Mouse (Mus musculus): Measurements from ENCODE around the gene Mefv. TPM values are rescaled to one million over a fixed set of nuclear protein-coding genes. Genes with fewer than 3 reads are reported as not detected.
"Not testable (repeated sequence)": the region's sequence is repeated elsewhere in the genome, so short reads cannot be mapped to it uniquely, and the experiment has no call there.

The Mefv gene
- total and polyA plus RNA-seq, 3 experiments = not detected

DNA sequence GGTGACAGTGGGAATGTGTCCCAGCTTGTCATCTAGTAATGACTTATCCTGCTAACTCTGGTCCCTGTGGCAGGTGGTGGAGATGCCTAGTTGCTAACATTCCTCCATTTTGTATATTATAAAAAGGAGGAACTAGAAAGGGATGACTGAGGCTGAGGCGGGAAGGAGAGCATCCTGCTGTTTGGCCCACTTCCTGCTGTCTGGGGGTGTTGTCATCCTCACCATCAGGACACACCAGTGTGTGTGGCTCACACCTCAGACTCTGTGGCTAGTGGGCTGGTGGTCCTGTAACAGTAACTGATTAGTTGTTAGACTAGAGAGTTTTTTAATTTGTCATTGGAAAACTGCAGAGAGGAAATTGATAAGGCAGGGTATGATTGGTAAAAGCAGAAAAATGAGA is 17.0 kb downstream of the Mefv start:
- no peak overlapping the region for H3K4me3 ChIP-seq (replicated peaks in 1 of 3; ENCODE audit: low read depth in 2 of 3, low read length in 2 of 3, poor library complexity in 1 of 3)
- in situ Hi-C loops (cut with MboI; ENCODE audit: low pct_ligation_motif_present, low pct_unique_long_range_greater_than_20kb, low sequenced_read_pairs) = no loop called here
- no peaks in the 10 kb centered on the region for H3K36me3 ChIP-seq (replicated peaks in 1 of 2; ENCODE audit: control insufficient read depth in 1 of 2, insufficient read depth in 1 of 2, low read length in 1 of 2)
- DNase-seq (ENCODE audit: extremely low read depth) = no peak
- H3K4me2 ChIP-seq (ENCODE audit: insufficient read depth, low read depth, poor library complexity, severe bottlenecking) = no peak overlapping the region
- H3K27me3 ChIP-seq (replicated peaks) = no peaks in the 10 kb centered on the region
- TF ChIP-seq CTCF (conservative IDR thresholded peaks at IDR 0.05 in 1 of 2, IDR thresholded peaks at IDR 0.05 in 1 of 2; ENCODE audit: low read depth in 2 of 2, low read length in 2 of 2) (no peak), UBTF (IDR thresholded peaks at IDR 0.05; ENCODE audit: low read depth, low read length) (no peak), ZC3H11A (IDR thresholded peaks at IDR 0.05; ENCODE audit: low read depth, low read length) (no peak), TBP (conservative IDR thresholded peaks at IDR 0.05; ENCODE audit: low read depth, low read length) (no peak), USF2 (conservative IDR thresholded peaks at IDR 0.05; ENCODE audit: low read depth, low read length) (no peak), IRF4 (IDR thresholded peaks at IDR 0.05; ENCODE audit: low read depth, low read length) (no peak), MAZ (IDR thresholded peaks at IDR 0.05; ENCODE audit: low read depth, low read length) (no peak), KAT2A (IDR thresholded peaks at IDR 0.05; ENCODE audit: insufficient replicate concordance, low read length) (no peak), MAX (IDR thresholded peaks at IDR 0.05; ENCODE audit: low read length) (no peak), SMC3 (IDR thresholded peaks at IDR 0.05; ENCODE audit: low read depth, low read length) (no peak), MEF2A (IDR thresholded peaks at IDR 0.05; ENCODE audit: borderline replicate concordance, low read depth, low read length) (no peak), E2F4 (IDR thresholded peaks at IDR 0.05; ENCODE audit: insufficient replicate concordance, low read depth, low read length) (no peak)
- peaks cover 5 to 16% of the 10 kb centered on the region in 2 experiments for H3K4me1 ChIP-seq (ENCODE audit: control insufficient read depth in 1 of 2, insufficient read depth in 2 of 2)
- dilution Hi-C loops (cut with MboI; ENCODE audit: extremely low pct_ligation_motif_present, extremely low pct_unique_long_range_greater_than_20kb, low sequenced_read_pairs) = no loop called here
- no peaks in the 10 kb centered on the region for H3K79me2 ChIP-seq (replicated peaks; ENCODE audit: control insufficient read depth, extremely low read depth, insufficient read depth, poor library complexity, severe bottlenecking)
- H3K9me3 ChIP-seq (replicated peaks; ENCODE audit: low read length) = no peaks in the 10 kb centered on the region
- no peak overlapping the region for H3K9ac ChIP-seq (ENCODE audit: insufficient read depth, low read depth)
- H3K27ac ChIP-seq (ENCODE audit: insufficient read depth, low read depth) = no peak overlapping the region

DNA sequence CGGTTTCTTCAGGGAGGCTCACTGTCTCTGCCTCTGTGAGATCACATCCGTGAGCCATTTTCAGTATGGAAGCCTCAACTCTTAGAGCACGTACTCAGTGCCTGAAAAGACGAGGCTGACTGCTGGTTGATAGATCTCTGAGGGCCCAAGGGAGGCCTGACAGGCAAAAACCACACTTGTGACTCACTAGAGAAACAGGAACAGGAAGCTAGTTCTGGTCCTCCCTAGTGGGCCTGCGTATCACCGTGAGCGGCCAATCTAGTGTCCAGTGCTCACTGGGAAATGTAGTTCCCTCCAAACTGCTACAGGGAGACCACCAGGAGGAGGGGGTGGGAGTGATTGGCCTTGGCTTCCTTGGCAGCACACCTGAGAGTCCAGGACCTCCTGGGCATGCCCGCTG is 18.6 kb downstream of the Mefv start:
- Histone ChIP-seq H3K9me3 (replicated peaks; ENCODE audit: low read length) (no peaks in the 10 kb centered on the region), H3K4me1 (ENCODE audit: control insufficient read depth in 1 of 2, insufficient read depth in 2 of 2) (peaks cover 5 to 16% of the 10 kb centered on the region in 2 experiments), H3K9ac (ENCODE audit: insufficient read depth, low read depth) (no peak overlapping the region), H3K36me3 (replicated peaks in 1 of 2; ENCODE audit: control insufficient read depth in 1 of 2, insufficient read depth in 1 of 2, low read length in 1 of 2) (no peaks in the 10 kb centered on the region), H3K27ac (ENCODE audit: insufficient read depth, low read depth) (no peak overlapping the region), H3K79me2 (replicated peaks; ENCODE audit: control insufficient read depth, extremely low read depth, insufficient read depth, poor library complexity, severe bottlenecking) (no peaks in the 10 kb centered on the region), H3K27me3 (replicated peaks) (no peaks in the 10 kb centered on the region), H3K4me3 (replicated peaks in 1 of 3; ENCODE audit: low read depth in 2 of 3, low read length in 2 of 3, poor library complexity in 1 of 3) (no peak overlapping the region), H3K4me2 (ENCODE audit: insufficient read depth, low read depth, poor library complexity, severe bottlenecking) (no peak overlapping the region)
- dilution Hi-C loops (cut with MboI; ENCODE audit: extremely low pct_ligation_motif_present, extremely low pct_unique_long_range_greater_than_20kb, low sequenced_read_pairs) (no loop called here), in situ Hi-C loops (cut with MboI; ENCODE audit: low pct_ligation_motif_present, low pct_unique_long_range_greater_than_20kb, low sequenced_read_pairs) (no loop called here)
- peak; percentile 84 for TF ChIP-seq HCFC1 (IDR thresholded peaks at IDR 0.05; ENCODE audit: low read depth, low read length)
- TF ChIP-seq BHLHE40 (IDR thresholded peaks at IDR 0.05; ENCODE audit: low read depth, low read length) = peak; percentile 34; the same call in 1 of the 2 replicates
- peak; percentile 27; the same call in 1 of the 2 replicates for TF ChIP-seq NELFE (IDR thresholded peaks at IDR 0.05; ENCODE audit: low read depth, low read length)
- no peak for TF ChIP-seq EP300 (IDR thresholded peaks at IDR 0.05; ENCODE audit: low read length)
- TF ChIP-seq ELF1 (IDR thresholded peaks at IDR 0.05; ENCODE audit: low read depth, low read length) = peak; percentile 81
- peak; percentile 56; the same call in 1 of the 2 replicates for TF ChIP-seq KAT2A (IDR thresholded peaks at IDR 0.05; ENCODE audit: insufficient replicate concordance, low read length)
- TF ChIP-seq MXI1 (IDR thresholded peaks at IDR 0.05; ENCODE audit: low read depth, low read length) = no peak
- peak; percentile 44; the same call in 1 of the 2 replicates for TF ChIP-seq NRF1 (IDR thresholded peaks at IDR 0.05; ENCODE audit: low read depth, low read length)
- peak; percentile 52 for TF ChIP-seq ETS1 (conservative IDR thresholded peaks at IDR 0.05; ENCODE audit: low read depth, low read length)
- TF ChIP-seq POLR2A (IDR thresholded peaks at IDR 0.05; ENCODE audit: low read depth, low read length) = no peak
- peak; percentile 83 for DNase-seq (ENCODE audit: extremely low read depth)

DNA sequence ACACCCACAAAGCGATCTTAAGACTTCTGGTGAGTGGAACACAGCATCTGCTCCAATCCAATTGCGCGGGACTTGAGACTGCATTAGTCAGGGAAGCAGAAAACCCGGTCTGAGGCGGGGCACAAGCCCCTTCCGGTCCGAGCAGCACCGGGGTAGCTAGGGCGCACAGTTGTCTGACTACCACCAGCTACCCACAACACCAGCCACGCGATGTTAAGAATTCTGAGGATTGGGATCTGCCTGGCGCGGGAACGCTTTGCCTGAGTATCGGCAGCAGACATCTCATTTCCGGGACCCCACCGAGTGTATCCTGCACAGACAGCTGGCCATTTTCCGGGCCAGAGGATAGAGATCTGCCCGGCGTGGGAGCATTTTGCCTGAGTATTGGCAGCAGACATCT is 28.3 kb downstream of the Mefv start:
- H3K9ac ChIP-seq (ENCODE audit: insufficient read depth, low read depth); H3K4me1 ChIP-seq (ENCODE audit: control insufficient read depth in 1 of 2, insufficient read depth in 2 of 2); H3K9me3 ChIP-seq (replicated peaks; ENCODE audit: low read length); H3K36me3 ChIP-seq (replicated peaks in 1 of 2; ENCODE audit: control insufficient read depth in 1 of 2, insufficient read depth in 1 of 2, low read length in 1 of 2); DNase-seq (ENCODE audit: extremely low read depth); H3K4me2 ChIP-seq (ENCODE audit: insufficient read depth, low read depth, poor library complexity, severe bottlenecking); H3K27ac ChIP-seq (ENCODE audit: insufficient read depth, low read depth); dilution Hi-C loops (cut with MboI; ENCODE audit: extremely low pct_ligation_motif_present, extremely low pct_unique_long_range_greater_than_20kb, low sequenced_read_pairs); H3K4me3 ChIP-seq (replicated peaks in 1 of 3; ENCODE audit: low read depth in 2 of 3, low read length in 2 of 3, poor library complexity in 1 of 3); H3K79me2 ChIP-seq (replicated peaks; ENCODE audit: control insufficient read depth, extremely low read depth, insufficient read depth, poor library complexity, severe bottlenecking); H3K27me3 ChIP-seq (replicated peaks); in situ Hi-C loops (cut with MboI; ENCODE audit: low pct_ligation_motif_present, low pct_unique_long_range_greater_than_20kb, low sequenced_read_pairs): not testable (repeated sequence)

Measured in CH12.LX (cell line).